Mouse (Mus musculus): ENCODE results near the gene Rbfox1. TPM values are rescaled to one million over a fixed set of nuclear protein-coding genes. Genes with fewer than 3 reads are reported as not detected.

Gene Rbfox1
- total RNA-seq, 1 experiment from 2014 or later = not detected

DNA sequence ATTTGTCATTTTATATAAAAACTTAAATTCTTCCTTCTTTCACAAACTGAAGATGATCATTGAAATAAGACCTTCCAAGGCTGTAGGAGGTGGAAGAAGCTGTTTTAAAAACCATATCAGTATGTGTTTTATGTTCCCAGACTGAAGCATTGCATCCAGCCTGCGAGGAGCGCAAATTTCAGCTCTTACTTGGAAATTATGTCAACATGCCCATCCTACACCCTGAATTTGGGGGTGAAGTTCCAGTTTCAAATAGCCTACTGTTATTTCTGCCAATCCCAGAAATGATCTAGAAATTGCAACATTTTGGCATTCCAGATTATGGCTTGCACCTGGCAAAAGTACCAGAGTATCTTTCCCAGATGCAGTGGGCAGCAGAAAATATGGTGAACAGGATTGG is 1290.8 kb downstream of the Rbfox1 start:
- ATAC-seq (replicated peaks in 1 of 2; ENCODE audit: insufficient read depth in 1 of 2, low FRiP score in 2 of 2, low TSS enrichment in 1 of 2, low read depth in 1 of 2, poor library complexity in 2 of 2, severe bottlenecking in 2 of 2) = no peak

DNA sequence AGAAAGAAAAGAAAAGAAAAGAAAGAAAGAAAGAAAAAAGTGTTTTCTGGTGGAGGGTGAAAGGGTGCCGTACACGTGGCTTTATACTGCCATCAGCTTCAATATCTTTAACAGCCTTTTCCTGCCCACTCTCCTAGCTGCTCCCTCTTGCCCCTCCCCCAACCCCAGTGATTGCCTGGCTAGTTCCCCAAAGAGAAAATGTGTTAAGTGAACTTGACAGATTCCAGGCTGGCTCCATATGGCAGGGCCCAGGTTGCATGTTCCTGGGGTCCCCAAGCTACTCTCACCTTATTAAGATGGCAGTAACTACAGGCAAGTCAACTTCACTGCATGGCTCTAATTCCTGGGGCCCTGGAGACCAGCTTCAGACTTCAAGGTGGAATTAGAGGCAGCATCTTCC is 1302.6 kb downstream of the Rbfox1 start:
- ATAC-seq (replicated peaks in 1 of 2; ENCODE audit: insufficient read depth in 1 of 2, low FRiP score in 2 of 2, low TSS enrichment in 1 of 2, low read depth in 1 of 2, poor library complexity in 2 of 2, severe bottlenecking in 2 of 2) = no peak

DNA sequence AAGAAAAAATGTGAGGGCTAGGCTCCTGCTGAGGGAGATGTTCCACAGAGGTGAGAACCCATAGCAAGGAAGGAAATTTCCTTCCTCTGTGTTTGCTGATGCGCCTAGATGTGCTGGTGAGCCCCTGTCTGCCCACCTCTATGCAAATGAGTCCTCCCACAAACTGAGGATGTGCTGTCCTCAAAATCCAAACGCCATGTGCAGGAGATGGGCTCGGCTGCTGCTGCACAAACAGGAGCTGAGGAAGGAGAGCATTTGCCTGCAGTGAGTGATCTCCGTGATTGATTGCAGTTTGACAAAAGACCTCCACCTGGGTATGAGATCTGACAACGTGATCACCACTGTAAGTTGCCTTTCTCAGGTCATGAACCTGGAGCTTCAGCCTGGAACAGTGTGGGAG is 1308.4 kb downstream of the Rbfox1 start:
- ATAC-seq (replicated peaks in 1 of 2; ENCODE audit: insufficient read depth in 1 of 2, low FRiP score in 2 of 2, low TSS enrichment in 1 of 2, low read depth in 1 of 2, poor library complexity in 2 of 2, severe bottlenecking in 2 of 2) = no peak

DNA sequence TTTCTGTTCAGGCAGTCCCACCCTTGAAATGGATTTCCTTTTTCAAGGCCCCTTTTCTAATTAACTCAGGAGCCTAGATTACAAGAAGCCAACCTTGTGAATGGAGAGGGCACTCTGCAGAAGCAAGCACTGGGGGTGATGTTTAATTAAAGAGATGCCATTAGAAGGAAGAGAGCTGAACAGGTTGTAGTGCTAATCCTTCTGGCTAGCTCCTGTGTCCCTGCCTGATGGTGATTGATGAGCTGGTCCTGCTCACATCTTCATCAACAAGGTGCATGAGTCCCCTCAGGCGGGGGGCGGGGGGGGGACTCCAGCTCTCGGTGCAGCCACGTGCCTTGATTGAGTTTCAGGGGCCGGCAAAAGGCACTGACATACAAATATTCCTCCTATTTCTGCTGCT is 1312.8 kb downstream of the Rbfox1 start:
- no peak for ATAC-seq (replicated peaks in 1 of 2; ENCODE audit: insufficient read depth in 1 of 2, low FRiP score in 2 of 2, low TSS enrichment in 1 of 2, low read depth in 1 of 2, poor library complexity in 2 of 2, severe bottlenecking in 2 of 2)

DNA sequence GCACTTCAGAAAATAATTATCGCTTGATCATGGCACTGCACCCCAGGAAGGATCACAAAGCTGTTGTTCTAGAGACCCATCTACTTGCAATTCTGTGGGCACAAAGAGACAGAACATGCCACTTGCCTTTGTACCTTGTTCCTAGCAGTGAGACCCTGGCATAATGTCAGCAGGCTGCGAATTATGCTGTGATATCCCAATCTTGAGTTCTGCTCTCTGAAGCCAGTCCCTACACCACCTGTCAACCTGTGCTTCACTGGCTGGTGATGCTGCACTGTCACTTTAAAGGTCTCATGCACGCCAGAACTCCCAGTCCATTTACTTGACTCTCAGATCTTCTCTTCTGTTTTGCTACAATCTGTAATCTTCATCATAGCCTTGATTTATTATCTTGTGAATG is 1315.1 kb downstream of the Rbfox1 start:
- ATAC-seq (replicated peaks in 1 of 2; ENCODE audit: insufficient read depth in 1 of 2, low FRiP score in 2 of 2, low TSS enrichment in 1 of 2, low read depth in 1 of 2, poor library complexity in 2 of 2, severe bottlenecking in 2 of 2) = no peak

DNA sequence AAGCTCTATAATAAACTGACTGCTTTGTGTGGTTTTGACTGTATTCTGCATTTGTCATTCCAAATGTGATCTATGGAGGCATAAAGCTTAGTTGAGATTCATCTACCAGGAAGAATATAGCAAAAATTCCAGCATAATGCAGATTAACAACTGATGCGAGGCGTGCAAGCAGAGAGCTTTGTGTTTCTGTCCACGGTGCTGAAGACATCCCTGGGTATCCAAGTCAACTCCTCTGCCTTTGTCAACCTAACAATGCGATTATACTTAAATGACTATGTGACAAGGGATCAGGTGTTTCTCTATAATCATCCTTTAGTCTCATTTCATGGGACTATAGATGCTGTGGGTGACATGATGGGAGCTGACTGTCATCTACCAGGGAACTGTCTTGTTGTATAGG is 1316.7 kb downstream of the Rbfox1 start:
- no peak for ATAC-seq (replicated peaks in 1 of 2; ENCODE audit: insufficient read depth in 1 of 2, low FRiP score in 2 of 2, low TSS enrichment in 1 of 2, low read depth in 1 of 2, poor library complexity in 2 of 2, severe bottlenecking in 2 of 2)

DNA sequence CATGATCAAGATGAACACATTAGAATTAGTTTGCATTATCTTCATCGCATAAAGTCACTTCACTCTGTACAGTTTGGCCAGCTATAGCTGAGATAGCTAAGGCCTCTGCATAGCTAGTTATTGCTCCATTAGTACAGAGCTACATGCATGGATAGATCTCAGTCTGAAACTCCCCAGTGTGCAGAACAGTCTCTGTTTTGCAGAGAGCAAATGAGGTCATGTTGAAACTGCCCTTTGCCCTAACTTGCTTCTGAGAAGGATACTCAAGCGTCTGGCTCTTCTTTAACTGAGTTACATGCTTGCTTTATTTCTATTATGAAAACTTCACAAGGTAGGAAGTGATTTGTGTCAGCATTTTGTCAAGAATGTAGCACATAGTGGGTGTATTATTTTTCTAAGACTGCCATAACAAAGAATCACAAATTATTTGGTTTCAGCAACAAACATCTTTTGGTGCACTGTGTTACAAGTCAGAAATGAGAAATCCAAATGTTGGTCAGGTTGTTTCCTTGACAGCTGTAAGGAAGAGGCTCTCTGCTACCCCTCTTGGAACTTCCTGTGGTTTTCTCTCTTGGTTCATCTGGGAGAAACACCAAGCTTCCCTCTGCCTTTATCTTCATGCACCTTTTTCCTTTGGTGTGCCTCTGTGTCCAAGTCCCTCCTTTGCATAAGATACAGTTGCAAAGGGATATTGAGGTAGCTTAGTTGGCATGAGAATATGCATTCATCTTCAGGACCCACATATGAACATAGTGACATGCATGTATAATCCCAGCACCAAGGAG is 1321.2 kb downstream of the Rbfox1 start:
- peak; percentile 29 to 42; a peak in 1 of 4 replicates for ATAC-seq (replicated peaks in 1 of 2; ENCODE audit: insufficient read depth in 1 of 2, low FRiP score in 2 of 2, low TSS enrichment in 1 of 2, low read depth in 1 of 2, poor library complexity in 2 of 2, severe bottlenecking in 2 of 2)

DNA sequence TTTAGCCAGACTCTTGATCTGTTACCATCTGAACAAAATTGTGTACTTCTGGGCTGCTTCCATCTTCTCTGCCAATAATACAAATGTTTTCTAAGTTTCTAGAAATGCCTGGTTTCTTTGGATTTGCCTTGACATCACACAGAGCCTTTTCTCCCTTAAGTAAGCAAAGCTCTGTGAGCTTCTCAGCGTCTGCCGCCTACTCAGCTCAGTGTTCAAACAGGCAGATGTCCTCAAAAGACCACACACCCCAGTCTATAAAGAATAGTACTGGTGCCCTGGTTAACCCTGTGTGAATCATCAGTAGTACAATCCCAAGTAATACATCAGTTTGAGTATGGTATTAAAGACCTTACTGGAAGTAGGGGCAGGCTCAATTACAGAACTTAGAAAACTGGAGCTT is 1322.4 kb downstream of the Rbfox1 start:
- no peak for ATAC-seq (replicated peaks in 1 of 2; ENCODE audit: insufficient read depth in 1 of 2, low FRiP score in 2 of 2, low TSS enrichment in 1 of 2, low read depth in 1 of 2, poor library complexity in 2 of 2, severe bottlenecking in 2 of 2)

DNA sequence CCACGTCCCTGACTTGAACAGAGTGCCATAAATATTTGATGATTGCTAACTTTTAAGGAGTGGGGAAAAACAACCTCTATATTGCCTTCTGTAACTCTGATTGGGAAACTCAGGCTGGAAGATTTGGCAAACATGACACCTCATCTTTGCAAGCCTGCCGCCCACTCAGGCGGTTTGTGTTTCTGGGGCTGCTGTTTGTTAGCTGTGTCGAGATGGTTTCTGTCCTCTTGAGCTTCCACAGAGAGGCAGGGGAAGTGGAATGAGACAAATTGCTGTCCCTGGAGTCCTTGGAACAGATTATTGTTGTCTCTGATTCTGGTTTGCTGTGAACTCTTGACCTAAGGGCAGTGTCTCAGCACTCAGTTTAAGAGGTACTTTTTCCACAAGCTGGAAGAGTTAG is 1327.6 kb downstream of the Rbfox1 start:
- ATAC-seq (replicated peaks in 1 of 2; ENCODE audit: insufficient read depth in 1 of 2, low FRiP score in 2 of 2, low TSS enrichment in 1 of 2, low read depth in 1 of 2, poor library complexity in 2 of 2, severe bottlenecking in 2 of 2) = no peak

DNA sequence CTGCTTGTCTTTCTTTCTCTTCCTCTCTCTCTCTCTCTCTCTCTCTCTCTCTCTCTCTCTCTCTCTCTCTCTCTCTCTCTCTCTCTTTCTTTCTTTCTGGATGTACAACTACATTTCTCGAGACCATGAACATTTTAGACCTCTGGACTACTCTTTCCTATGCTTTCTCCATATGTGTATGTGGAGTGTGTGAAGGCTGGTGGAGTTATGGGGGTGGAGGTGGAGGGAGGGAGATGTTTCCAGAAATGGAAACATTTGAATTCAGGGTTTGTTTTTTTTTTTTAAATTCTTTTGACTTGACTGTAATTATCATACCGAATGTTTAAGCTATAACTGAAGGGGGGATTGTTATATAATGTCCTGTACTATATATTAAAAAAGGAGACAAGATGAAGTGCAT is 1338.1 kb downstream of the Rbfox1 start:
- no peak for ATAC-seq (replicated peaks in 1 of 2; ENCODE audit: insufficient read depth in 1 of 2, low FRiP score in 2 of 2, low TSS enrichment in 1 of 2, low read depth in 1 of 2, poor library complexity in 2 of 2, severe bottlenecking in 2 of 2)

DNA sequence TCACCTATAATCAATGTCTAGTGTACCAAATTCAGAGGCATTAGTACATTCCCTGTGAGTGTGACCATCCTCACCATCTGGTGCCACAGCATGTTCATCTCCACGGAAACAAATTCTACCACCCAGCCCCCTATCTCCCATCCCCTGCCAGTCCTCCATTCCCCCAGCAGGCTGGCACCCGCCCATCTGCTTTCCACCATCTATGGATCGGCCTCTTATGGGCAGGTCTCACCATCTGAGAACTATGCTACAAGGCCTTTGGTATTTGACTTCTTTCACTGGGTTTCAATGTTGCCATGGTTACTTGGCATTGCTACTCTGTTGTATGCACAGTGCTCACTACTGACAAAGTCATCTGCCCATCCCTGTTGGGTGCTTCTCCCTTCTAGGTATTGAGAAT is 1340.8 kb downstream of the Rbfox1 start:
- no peak for ATAC-seq (replicated peaks in 1 of 2; ENCODE audit: insufficient read depth in 1 of 2, low FRiP score in 2 of 2, low TSS enrichment in 1 of 2, low read depth in 1 of 2, poor library complexity in 2 of 2, severe bottlenecking in 2 of 2)

DNA sequence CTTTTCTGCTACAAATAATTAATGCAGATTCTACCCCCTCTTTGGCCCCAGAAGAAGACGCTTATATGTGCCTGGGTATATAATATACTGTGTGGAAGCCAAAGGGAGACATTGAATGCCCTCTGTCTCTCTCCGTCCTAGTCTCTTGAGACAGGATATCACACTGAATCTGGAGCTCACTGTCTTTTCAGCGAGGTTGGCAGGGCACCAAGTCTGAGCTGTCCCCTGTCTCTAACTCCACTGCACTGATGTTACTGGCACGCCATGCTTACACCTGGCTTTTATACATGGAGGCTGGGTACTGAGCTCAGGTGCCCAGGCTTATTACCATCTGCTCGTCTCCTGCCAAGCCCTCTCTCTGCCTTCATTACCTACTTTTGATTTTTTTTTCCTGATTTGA is 1343.1 kb downstream of the Rbfox1 start:
- no peak for ATAC-seq (replicated peaks in 1 of 2; ENCODE audit: insufficient read depth in 1 of 2, low FRiP score in 2 of 2, low TSS enrichment in 1 of 2, low read depth in 1 of 2, poor library complexity in 2 of 2, severe bottlenecking in 2 of 2)

DNA sequence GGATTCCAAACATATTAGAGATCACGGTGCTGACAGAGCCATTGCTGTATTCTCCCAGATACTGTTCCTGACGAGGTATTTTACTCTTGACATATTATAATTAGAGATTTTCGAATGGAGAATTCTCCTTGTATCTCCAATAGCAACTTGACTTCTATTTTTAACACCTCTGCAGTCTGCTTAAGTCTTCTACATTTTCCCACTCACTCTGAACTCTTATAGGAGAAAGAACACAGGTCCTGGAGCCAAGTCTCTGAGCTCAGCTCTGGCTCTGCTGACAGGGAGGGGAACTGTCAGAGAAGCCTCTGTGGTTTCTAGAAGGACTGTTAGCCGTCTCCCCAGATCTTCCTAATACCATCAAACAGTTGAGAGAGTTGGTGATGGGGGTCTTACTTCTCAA is 1344.1 kb downstream of the Rbfox1 start:
- ATAC-seq (replicated peaks in 1 of 2; ENCODE audit: insufficient read depth in 1 of 2, low FRiP score in 2 of 2, low TSS enrichment in 1 of 2, low read depth in 1 of 2, poor library complexity in 2 of 2, severe bottlenecking in 2 of 2) = no peak

DNA sequence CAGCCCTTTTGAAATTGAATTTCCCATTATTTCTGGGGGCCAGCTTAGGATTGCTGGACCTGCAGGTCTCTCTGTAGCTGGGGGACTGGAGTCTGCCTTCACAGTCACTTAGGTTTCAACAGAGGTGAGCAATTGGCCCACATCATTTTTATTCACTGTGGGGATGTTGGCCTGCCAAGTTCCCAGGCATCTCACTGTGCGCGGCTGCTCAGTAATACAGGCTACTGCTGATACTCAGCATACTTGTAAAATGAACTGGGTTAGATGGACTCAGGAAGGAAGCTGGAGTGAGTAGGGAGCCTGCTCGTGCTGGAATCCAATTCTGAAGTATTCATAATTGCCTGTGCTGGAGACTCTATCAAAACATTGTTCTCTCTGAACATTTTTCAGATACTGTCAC is 1356.5 kb downstream of the Rbfox1 start:
- no peak for ATAC-seq (replicated peaks in 1 of 2; ENCODE audit: insufficient read depth in 1 of 2, low FRiP score in 2 of 2, low TSS enrichment in 1 of 2, low read depth in 1 of 2, poor library complexity in 2 of 2, severe bottlenecking in 2 of 2)

DNA sequence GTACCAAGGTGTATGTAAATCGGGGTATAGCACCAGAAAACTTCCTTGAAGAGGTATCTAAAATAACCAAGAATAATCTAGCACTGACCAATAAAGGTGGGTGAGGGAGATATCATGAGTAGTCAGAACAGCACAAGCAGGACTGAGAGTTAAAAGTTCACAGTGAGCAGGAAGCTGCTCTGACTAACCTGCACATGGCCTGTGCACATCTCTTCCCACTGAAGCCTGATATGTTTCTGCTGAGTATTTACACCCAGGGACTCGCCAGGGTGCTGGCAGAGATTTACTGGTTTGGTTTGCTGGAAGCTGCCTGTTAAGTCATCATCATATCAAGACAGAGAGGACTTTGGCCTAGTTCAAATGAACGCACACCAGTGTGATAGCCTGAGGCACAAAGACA is 1357.3 kb downstream of the Rbfox1 start:
- no peak for ATAC-seq (replicated peaks in 1 of 2; ENCODE audit: insufficient read depth in 1 of 2, low FRiP score in 2 of 2, low TSS enrichment in 1 of 2, low read depth in 1 of 2, poor library complexity in 2 of 2, severe bottlenecking in 2 of 2)

DNA sequence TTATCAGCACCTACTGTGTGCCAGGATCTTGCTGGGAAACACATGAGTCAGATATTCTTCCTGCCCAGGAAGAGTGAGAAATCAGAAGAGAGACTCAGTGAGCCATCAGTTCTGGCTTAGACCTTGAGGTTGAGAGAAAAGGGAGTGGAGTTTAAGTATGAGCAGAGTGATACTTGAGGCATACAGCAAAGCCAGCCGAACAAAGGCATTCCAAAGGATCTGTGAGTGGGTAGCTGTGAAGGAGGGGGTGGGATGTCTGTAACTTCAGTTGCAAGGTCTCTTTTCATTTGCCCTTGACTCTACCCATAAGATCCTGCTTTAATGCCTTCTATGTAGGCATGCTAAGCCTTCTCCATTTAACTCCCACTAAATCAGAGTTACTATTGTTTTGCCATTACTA is 1359.2 kb downstream of the Rbfox1 start:
- ATAC-seq (replicated peaks in 1 of 2; ENCODE audit: insufficient read depth in 1 of 2, low FRiP score in 2 of 2, low TSS enrichment in 1 of 2, low read depth in 1 of 2, poor library complexity in 2 of 2, severe bottlenecking in 2 of 2) = no peak

DNA sequence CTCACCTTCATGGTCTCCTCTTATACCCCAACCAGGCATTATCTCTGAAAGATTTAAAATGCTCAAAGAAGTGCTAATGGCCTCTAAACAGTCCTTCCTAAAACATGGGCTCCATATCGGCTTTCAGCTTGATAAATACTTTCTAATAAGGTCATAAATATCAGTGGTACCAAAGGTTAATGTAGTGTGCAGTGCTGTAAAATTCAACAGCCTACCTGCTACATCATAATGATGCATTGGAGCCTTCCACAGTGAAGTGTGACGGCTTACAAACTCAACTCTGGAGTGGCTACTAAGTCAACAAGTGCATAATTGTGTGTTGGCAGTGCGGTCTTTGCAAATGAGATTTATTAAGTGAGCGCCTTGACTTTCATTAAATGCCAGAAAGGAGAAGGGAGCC is 1366.5 kb downstream of the Rbfox1 start:
- ATAC-seq (replicated peaks in 1 of 2; ENCODE audit: insufficient read depth in 1 of 2, low FRiP score in 2 of 2, low TSS enrichment in 1 of 2, low read depth in 1 of 2, poor library complexity in 2 of 2, severe bottlenecking in 2 of 2) = no peak

DNA sequence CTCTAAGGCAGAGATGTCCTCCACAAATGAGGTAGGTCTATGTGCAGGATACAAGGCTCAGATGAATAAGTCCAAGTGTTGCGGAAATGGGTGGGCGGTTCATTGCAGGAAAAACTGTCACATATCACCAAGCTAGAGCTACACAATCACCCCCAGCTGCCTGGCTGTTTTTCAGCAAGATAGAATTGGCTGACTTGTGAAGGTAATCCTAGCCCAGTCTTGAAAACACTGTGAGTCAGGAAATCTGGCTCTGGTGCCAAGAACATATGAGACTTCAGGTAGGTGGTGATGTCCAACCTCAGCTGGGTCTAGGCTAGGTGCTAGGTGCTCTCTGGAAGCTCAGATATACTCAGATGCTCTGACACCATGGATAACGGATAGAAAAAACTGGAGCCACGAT is 1372.2 kb downstream of the Rbfox1 start:
- no peak for ATAC-seq (replicated peaks in 1 of 2; ENCODE audit: insufficient read depth in 1 of 2, low FRiP score in 2 of 2, low TSS enrichment in 1 of 2, low read depth in 1 of 2, poor library complexity in 2 of 2, severe bottlenecking in 2 of 2)

DNA sequence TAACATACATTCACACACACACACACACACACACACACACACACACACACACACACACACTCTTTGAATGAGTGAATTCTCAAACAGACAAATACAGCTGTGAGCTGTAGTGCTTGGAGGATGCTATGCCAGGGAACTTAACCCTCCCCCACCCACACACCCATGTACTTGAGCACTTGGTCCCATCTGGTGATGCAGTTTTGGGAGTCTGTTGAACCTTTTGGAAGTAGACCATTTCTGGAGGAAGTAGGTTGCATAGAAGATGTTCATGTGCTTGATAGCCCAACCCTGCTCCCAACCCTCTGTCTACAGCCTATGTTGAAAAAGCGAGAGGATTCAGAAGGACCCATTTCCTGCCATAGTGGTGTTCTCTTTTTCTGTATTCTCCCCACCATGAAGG is 1378.1 kb downstream of the Rbfox1 start:
- no peak for ATAC-seq (replicated peaks in 1 of 2; ENCODE audit: insufficient read depth in 1 of 2, low FRiP score in 2 of 2, low TSS enrichment in 1 of 2, low read depth in 1 of 2, poor library complexity in 2 of 2, severe bottlenecking in 2 of 2)

Measured in hematopoietic stem cell, adult 5-6 weeks (primary cell).